Mouse (Mus musculus) CD4-positive naive resting alpha-beta T cell, adult 57 days (primary cell): ENCODE data around the gene Slc4a1. TPM values are rescaled to one million over a fixed set of nuclear protein-coding genes. Genes with fewer than 3 reads are reported as not detected.

Experiments used
- total RNA-seq: library from RNA; stranded (reverse); gene quantifications from one replicate; pipeline ENCODE4 v1.2.4, GENCODE M21; 2023

Gene Slc4a1
- 0.74 TPM for total RNA-seq

DNA sequence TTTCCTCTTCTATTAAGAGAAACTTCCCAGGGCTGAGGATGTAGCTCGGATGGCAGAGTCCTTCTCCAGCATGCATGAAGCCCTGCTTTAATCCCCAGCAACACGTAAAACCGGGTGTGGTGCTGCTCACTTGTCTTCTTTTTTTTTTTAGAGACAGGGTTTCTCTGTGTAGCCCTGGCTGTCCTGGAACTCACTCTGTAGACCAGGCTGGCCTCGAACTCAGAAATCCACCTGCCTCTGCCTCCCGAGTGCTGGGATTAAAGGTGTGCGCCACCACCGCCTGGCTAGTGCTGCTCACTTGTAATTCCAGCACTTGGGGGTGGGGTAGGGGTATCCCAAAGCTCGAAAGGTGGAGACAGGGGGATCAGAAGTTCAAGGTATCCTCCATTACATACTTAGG is at the start of gene Slc4a1:
Gene Slc4a1, minus strand, starts transcription at position 101 of the 400 bp plus-strand sequence.

DNA sequence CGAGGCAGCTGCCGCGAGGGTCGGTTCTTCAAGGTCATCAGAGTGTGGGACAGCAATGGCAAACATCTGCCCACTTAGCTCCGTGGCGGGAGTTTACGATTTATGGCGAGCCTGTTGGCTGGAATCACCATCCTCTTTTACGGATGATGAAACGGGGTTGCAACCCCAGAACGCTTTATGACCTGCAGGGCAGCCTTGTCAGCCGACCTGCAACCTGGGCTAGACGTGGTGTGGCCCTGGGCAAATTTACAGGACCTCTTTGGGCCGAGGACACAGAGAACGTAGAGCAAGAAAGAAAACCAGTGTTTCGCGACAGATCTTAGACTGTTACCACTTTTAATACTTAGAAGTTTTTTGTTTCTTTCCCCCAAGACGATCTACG is 41.8 kb upstream of the Slc4a1 start, which contains the start of gene Slc25a39:
Gene Slc25a39, minus strand, starts transcription at position 113 of the 382 bp plus-strand sequence.

DNA sequence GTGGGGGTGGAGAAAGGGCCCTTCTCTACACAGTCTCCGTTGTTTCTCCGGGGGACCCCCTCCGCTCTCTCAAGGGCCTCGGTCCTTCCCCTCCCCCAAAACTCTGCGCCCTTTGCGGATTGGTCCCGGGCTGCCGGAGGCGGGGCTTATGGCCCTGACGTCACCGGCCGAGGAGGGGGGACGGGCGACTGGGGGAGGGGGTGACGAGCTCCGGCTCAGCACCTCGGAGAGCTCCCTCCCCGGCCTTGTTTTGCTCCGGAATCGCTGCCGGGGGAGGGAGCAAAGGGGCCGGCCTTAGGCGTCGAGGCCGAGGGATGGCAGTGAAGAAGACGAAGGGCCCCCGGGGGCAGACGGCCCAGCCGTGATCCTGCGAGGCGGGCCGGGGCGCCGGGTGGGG is 27.2 kb upstream of the Slc4a1 start, which contains the start of gene Rundc3a:
Gene Rundc3a, plus strand, starts transcription at position 166 of the 397 bp plus-strand sequence.

DNA sequence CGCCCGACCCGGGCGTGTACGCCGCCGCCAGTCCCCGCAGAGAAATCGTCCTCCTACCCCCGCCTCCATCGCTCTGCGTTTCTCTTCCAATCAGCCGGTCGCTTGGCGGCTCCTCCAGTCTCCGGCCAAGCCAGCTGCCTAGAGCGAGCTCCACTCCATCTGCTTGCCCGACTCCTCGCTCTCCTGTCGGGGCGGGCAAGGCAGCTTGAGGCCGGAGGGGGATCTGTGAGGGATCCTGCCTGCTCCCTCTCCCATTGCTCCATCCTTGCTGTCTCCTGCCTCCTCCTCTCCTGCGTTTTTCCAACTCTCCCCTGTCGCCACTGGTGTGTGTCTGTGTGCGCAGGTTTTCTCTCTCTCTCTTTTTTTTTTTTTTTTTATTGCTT is 46.6 kb downstream of the Slc4a1 start, which contains the start of gene Ubtf:
Gene Ubtf, minus strand, starts transcription at position 333 of the 383 bp plus-strand sequence.

Other genes with a start within 250 kb of the Slc4a1 start
- gene Nags, start 220.7 kb downstream of the Slc4a1 start, total RNA-seq = not detected
- 11.1 TPM for gene Tmem101, start 209.8 kb downstream of the Slc4a1 start, total RNA-seq
- gene Lsm12, start 180.9 kb downstream of the Slc4a1 start, total RNA-seq = 48.7 TPM
- 29.7 TPM for gene G6pc3, start 176.6 kb downstream of the Slc4a1 start, total RNA-seq
- gene Hdac5, start 136.0 kb downstream of the Slc4a1 start, total RNA-seq = 147 TPM
- gene BC030867, start 117.3 kb downstream of the Slc4a1 start, total RNA-seq = not detected
- not detected for gene Asb16, start 97.5 kb downstream of the Slc4a1 start, total RNA-seq
- gene Tmub2, start 81.3 kb downstream of the Slc4a1 start, total RNA-seq = 36.2 TPM
- 80.0 TPM for gene Atxn7l3, start 69.6 kb downstream of the Slc4a1 start, total RNA-seq
- gene Ubtf, start 46.5 kb downstream of the Slc4a1 start, total RNA-seq = 126 TPM
- gene Rundc3a, start 27.2 kb upstream of the Slc4a1 start, total RNA-seq = 4.7 TPM
- gene Slc25a39, start 41.7 kb upstream of the Slc4a1 start, total RNA-seq = 37.5 TPM
- gene Grn, start 64.1 kb upstream of the Slc4a1 start, total RNA-seq = 16.7 TPM
- 0.18 TPM for gene Fam171a2, start 81.5 kb upstream of the Slc4a1 start, total RNA-seq
- gene Itga2b, start 103.9 kb upstream of the Slc4a1 start, total RNA-seq = 20.9 TPM
- gene Gpatch8, start 190.2 kb upstream of the Slc4a1 start, total RNA-seq = 58.4 TPM
- not detected for gene Gm11627, start 213.3 kb upstream of the Slc4a1 start, total RNA-seq
- gene Fzd2, start 238.2 kb upstream of the Slc4a1 start, total RNA-seq = not detected